Mouse (Mus musculus): ENCODE measurements at regions not wholly inside any gene's neighbourhood (a gene's known extent, or its start where the extent isn't known, plus 50 kb on each side); places are given as distances from the start of the nearest gene placed in this dataset.

DNA sequence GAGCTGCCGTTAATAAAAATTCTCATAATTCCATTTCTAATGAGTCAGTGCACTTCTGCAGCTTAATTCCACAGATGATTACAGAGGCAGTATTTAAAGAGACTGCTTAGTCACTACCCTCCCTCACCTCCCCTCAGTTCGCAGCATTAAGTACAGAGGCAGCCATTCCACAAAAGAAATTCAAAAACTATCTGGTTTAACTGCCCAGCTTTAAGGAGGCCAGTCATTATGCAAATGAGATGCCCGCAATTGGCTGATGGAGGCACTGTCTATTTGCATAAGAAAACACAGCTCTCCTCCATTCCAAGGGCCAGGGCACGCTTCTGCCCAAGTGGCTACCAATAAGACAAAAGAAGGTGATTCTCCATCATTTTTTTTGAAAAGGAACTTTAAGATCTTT, 172.0 kb upstream of the Tox3 start:
- dilution Hi-C loops (cut with MboI; ENCODE audit: extremely low pct_ligation_motif_present, extremely low pct_unique_long_range_greater_than_20kb, low sequenced_read_pairs), result no loop called here
- in situ Hi-C loops (cut with MboI; ENCODE audit: low pct_ligation_motif_present, low pct_unique_long_range_greater_than_20kb, low sequenced_read_pairs), result no loop called here
- H3K9me3 ChIP-seq (replicated peaks; ENCODE audit: low read length), result no peaks in the 10 kb centered on the region
- H3K4me2 ChIP-seq (ENCODE audit: insufficient read depth, low read depth, poor library complexity, severe bottlenecking), result no peak overlapping the region
- H3K79me2 ChIP-seq (replicated peaks; ENCODE audit: control insufficient read depth, extremely low read depth, insufficient read depth, poor library complexity, severe bottlenecking), result no peaks in the 10 kb centered on the region
- H3K27ac ChIP-seq (ENCODE audit: insufficient read depth, low read depth), result no peak overlapping the region
- H3K9ac ChIP-seq (ENCODE audit: insufficient read depth, low read depth), result no peak overlapping the region
- H3K4me1 ChIP-seq (ENCODE audit: control insufficient read depth in 1 of 2, insufficient read depth in 2 of 2), result 0 out of 4 replicates have a peak, but pooled peaks cover 0 to 4% of the 10 kb centered on the region in 2 experiments
- no peak overlapping the region for H3K4me3 ChIP-seq (replicated peaks in 1 of 3; ENCODE audit: low read depth in 2 of 3, low read length in 2 of 3, poor library complexity in 1 of 3)
- no peaks in the 10 kb centered on the region for H3K27me3 ChIP-seq (replicated peaks)
- no peak for TF ChIP-seq USF1 (IDR thresholded peaks at IDR 0.05; ENCODE audit: low read depth, low read length)
- TF ChIP-seq GABPA (IDR thresholded peaks at IDR 0.05; ENCODE audit: insufficient replicate concordance, low read depth, low read length), result no peak
- no peak for TF ChIP-seq RAD21 (IDR thresholded peaks at IDR 0.05; ENCODE audit: low read depth, low read length)
- TF ChIP-seq POLR2A (IDR thresholded peaks at IDR 0.05; ENCODE audit: low read depth, low read length), result no peak
- no peak for TF ChIP-seq ZNF384 (IDR thresholded peaks at IDR 0.05; ENCODE audit: low read depth, low read length)
- TF ChIP-seq MEF2A (IDR thresholded peaks at IDR 0.05; ENCODE audit: borderline replicate concordance, low read depth, low read length), result no peak
- no peak for TF ChIP-seq NELFE (IDR thresholded peaks at IDR 0.05; ENCODE audit: low read depth, low read length)
- DNase-seq (ENCODE audit: extremely low read depth), result no peak
- H3K36me3 ChIP-seq (replicated peaks in 1 of 2; ENCODE audit: control insufficient read depth in 1 of 2, insufficient read depth in 1 of 2, low read length in 1 of 2), result no peaks in the 10 kb centered on the region

DNA sequence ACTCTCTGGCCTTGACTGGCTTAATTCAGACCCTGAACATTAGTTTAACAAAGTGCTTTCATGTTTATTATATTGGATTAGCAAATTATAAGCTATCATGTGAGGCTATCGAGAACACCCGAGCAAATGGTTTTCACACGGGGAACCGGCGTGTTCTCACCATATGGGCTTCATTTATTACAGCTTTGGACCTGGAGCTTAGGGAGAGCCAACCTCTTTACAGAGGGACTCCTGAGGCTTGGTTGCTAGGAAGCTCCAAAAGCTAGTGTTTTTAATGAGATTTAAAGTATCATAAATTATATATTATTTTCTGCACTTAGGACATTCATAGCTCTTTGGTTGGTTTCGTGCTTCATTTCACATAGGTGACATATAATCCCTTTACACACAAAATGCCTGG, 171.4 kb upstream of the Tox3 start:
- Histone ChIP-seq H3K4me3 (replicated peaks in 1 of 3; ENCODE audit: low read depth in 2 of 3, low read length in 2 of 3, poor library complexity in 1 of 3) (no peak overlapping the region), H3K36me3 (replicated peaks in 1 of 2; ENCODE audit: control insufficient read depth in 1 of 2, insufficient read depth in 1 of 2, low read length in 1 of 2) (no peaks in the 10 kb centered on the region), H3K4me1 (ENCODE audit: control insufficient read depth in 1 of 2, insufficient read depth in 2 of 2) (0 out of 4 replicates have a peak, but pooled peaks cover 0 to 4% of the 10 kb centered on the region in 2 experiments), H3K27ac (ENCODE audit: insufficient read depth, low read depth) (no peak overlapping the region), H3K9ac (ENCODE audit: insufficient read depth, low read depth) (no peak overlapping the region), H3K4me2 (ENCODE audit: insufficient read depth, low read depth, poor library complexity, severe bottlenecking) (no peak overlapping the region), H3K9me3 (replicated peaks; ENCODE audit: low read length) (no peaks in the 10 kb centered on the region), H3K79me2 (replicated peaks; ENCODE audit: control insufficient read depth, extremely low read depth, insufficient read depth, poor library complexity, severe bottlenecking) (no peaks in the 10 kb centered on the region), H3K27me3 (replicated peaks) (no peaks in the 10 kb centered on the region)
- DNase-seq (ENCODE audit: extremely low read depth), result no peak
- TF ChIP-seq MYC (IDR thresholded peaks at IDR 0.05; ENCODE audit: low read depth, low read length) (no peak), MEF2A (IDR thresholded peaks at IDR 0.05; ENCODE audit: borderline replicate concordance, low read depth, low read length) (no peak), MXI1 (IDR thresholded peaks at IDR 0.05; ENCODE audit: low read depth, low read length) (no peak), ZNF384 (IDR thresholded peaks at IDR 0.05; ENCODE audit: low read depth, low read length) (no peak), POLR2AphosphoS2 (IDR thresholded peaks at IDR 0.05; ENCODE audit: low read depth, low read length) (no peak), ETS1 (conservative IDR thresholded peaks at IDR 0.05; ENCODE audit: low read depth, low read length) (no peak), IRF4 (IDR thresholded peaks at IDR 0.05; ENCODE audit: low read depth, low read length) (no peak), UBTF (IDR thresholded peaks at IDR 0.05; ENCODE audit: low read depth, low read length) (no peak), EP300 (IDR thresholded peaks at IDR 0.05; ENCODE audit: low read length) (no peak), RCOR1 (conservative IDR thresholded peaks at IDR 0.05; ENCODE audit: low read depth, low read length) (no peak), ZMIZ1 (IDR thresholded peaks at IDR 0.05; ENCODE audit: low read depth, low read length) (no peak), TBP (conservative IDR thresholded peaks at IDR 0.05; ENCODE audit: low read depth, low read length) (no peak), SMC3 (IDR thresholded peaks at IDR 0.05; ENCODE audit: low read depth, low read length) (no peak), MAZ (IDR thresholded peaks at IDR 0.05; ENCODE audit: low read depth, low read length) (no peak), RAD21 (IDR thresholded peaks at IDR 0.05; ENCODE audit: low read depth, low read length) (no peak), CHD2 (IDR thresholded peaks at IDR 0.05; ENCODE audit: low read length) (no peak), USF2 (conservative IDR thresholded peaks at IDR 0.05; ENCODE audit: low read depth, low read length) (no peak), ELF1 (IDR thresholded peaks at IDR 0.05; ENCODE audit: low read depth, low read length) (no peak), TCF12 (IDR thresholded peaks at IDR 0.05; ENCODE audit: low read depth, low read length) (no peak)
- in situ Hi-C loops (cut with MboI; ENCODE audit: low pct_ligation_motif_present, low pct_unique_long_range_greater_than_20kb, low sequenced_read_pairs), result no loop called here
- dilution Hi-C loops (cut with MboI; ENCODE audit: extremely low pct_ligation_motif_present, extremely low pct_unique_long_range_greater_than_20kb, low sequenced_read_pairs), result no loop called here

Data from CH12.LX (cell line).